Mouse (Mus musculus): ENCODE measurements around the gene Lrp10.
A peak's percentile ranks its signal among the peaks of the same experiment; 100 is the strongest.

Gene Lrp10

GRCm38 (mm10) chr14:54463959-54464292, at the start of gene Lrp10:
Gene Lrp10 (plus strand): TSS chr14:54464137.
- peak; percentile 93 for DNase-seq

- DNase-seq = no peak
Observed at GRCm38 (mm10) chr14:54415241-54416020, 48.5 kb upstream of the Lrp10 start.

GRCm38 (mm10) chr14:54416229-54416775, 47.6 kb upstream of the Lrp10 start:
- no peak for DNase-seq

GRCm38 (mm10) chr14:54416830-54417229, 47.1 kb upstream of the Lrp10 start:
- DNase-seq = no peak

- peak in 1 of 2 experiments; percentile 33 for DNase-seq
Observed at GRCm38 (mm10) chr14:54417623-54418081, 46.3 kb upstream of the Lrp10 start, which contains the start of gene Slc7a7. Gene Slc7a7 (minus strand): TSS chr14:54417780.

- DNase-seq = no peak
Observed at GRCm38 (mm10) chr14:54421014-54421413, 42.9 kb upstream of the Lrp10 start.

- no peak for DNase-seq
Observed at GRCm38 (mm10) chr14:54423406-54423805, 40.5 kb upstream of the Lrp10 start.

- no peak for DNase-seq
Observed at GRCm38 (mm10) chr14:54424634-54425033, 39.3 kb upstream of the Lrp10 start.

GRCm38 (mm10) chr14:54425540-54425939, 38.4 kb upstream of the Lrp10 start:
- DNase-seq = no peak

- DNase-seq = no peak
Observed at GRCm38 (mm10) chr14:54426003-54426688, 37.8 kb upstream of the Lrp10 start.

GRCm38 (mm10) chr14:54426689-54427398, 37.1 kb upstream of the Lrp10 start, which contains the start of gene Mrpl52:
Gene Mrpl52 (plus strand): TSS chr14:54426909.
- DNase-seq = peak; percentile 88 to 90

GRCm38 (mm10) chr14:54427696-54428095, 36.2 kb upstream of the Lrp10 start:
- DNase-seq = no peak

GRCm38 (mm10) chr14:54428421-54428820, 35.5 kb upstream of the Lrp10 start:
- DNase-seq = no peak

GRCm38 (mm10) chr14:54429332-54430093, 34.4 kb upstream of the Lrp10 start:
- no peak for DNase-seq

- DNase-seq = no peak
Observed at GRCm38 (mm10) chr14:54430406-54431145, 33.4 kb upstream of the Lrp10 start.

GRCm38 (mm10) chr14:54431334-54432077, 32.4 kb upstream of the Lrp10 start, which contains the start of gene Mmp14:
Gene Mmp14 (plus strand): TSS chr14:54431612.
- no peak for DNase-seq

- DNase-seq = peak in 1 of 2 experiments; percentile 42
Observed at GRCm38 (mm10) chr14:54432078-54432836, 31.7 kb upstream of the Lrp10 start.

GRCm38 (mm10) chr14:54432837-54433830, 30.8 kb upstream of the Lrp10 start:
- no peak for DNase-seq

Data from thymus, postnatal 36 days (tissue).